Mouse (Mus musculus) embryonic fibroblast, embryonic 13.5 days (primary cell): Measurements from ENCODE around the gene Nlgn2.
"Not testable (repeated sequence)": the region's sequence is repeated elsewhere in the genome, so short reads cannot be mapped to it uniquely, and the experiment has no call there.

ENCODE experiments used
- CTCF ChIP-seq: IDR thresholded peaks from 2 replicates; pipeline ENCODE4 v1.5.1; 2011; ENCODE audit warnings: mild to moderate bottlenecking, control low read depth, low read length, moderate library complexity, borderline replicate concordance; ENCODE audit not compliant: insufficient read depth
- POLR2A ChIP-seq: IDR thresholded peaks from 2 replicates; pipeline ENCODE4 v1.6.1; 2011; ENCODE audit warnings: low read depth, mild to moderate bottlenecking, control low read depth, low read length, moderate library complexity

DNA sequence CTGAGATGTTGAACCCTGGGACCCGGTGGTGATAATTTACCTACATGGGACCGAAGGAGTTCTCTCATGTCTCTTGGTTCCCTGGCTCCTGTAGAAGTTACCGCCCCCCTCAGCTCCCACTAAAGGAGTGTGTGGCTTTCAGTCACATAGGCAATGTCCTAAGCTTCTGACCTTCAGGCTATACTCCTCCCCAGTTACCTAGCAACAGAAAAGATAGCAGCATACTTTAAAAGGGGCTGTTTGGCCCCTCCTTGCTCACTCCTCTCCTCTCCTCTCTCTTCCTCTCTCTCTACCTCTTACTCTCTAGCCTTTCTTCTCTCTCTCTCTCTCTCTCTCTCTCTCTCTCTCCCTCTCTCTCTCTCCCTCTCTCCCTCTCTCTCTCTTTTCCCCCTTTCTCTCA, 26.1 kb upstream of the Nlgn2 start:
- not testable (repeated sequence) for TF ChIP-seq CTCF, POLR2A
